Mouse (Mus musculus) adrenal gland (tissue): ENCODE measurements around the gene Rpp40.

Source experiments
- intact Hi-C: fragments of 180-260 bp; cut with DNase I; formaldehyde crosslinking; loops from one replicate; pipeline ENCODE4 v1.15.1; 2025
- long read RNA-seq, 2 experiments: library from polyadenylated mRNA; unstranded; transcript quantifications; one replicate each; pipeline ENCODE4 v2.0.0; 2020; ENCODE audit warnings: borderline replicate concordance in 1 of 2; ENCODE audit not compliant: insufficient replicate concordance in 1 of 2

Rpp40 gene
- long read RNA-seq, experiment 1, full-length matches to known transcripts: 17 of 19 reads
- long read RNA-seq, experiment 1, partial matches to known transcripts: 1 of 19 reads
- long read RNA-seq, experiment 1, other reads (novel, unspliced or antisense): 1 of 19 reads
- long read RNA-seq, experiment 2, full-length matches to known transcripts: 20 of 20 reads
- long read RNA-seq, experiment 2, partial matches to known transcripts: 0 of 20 reads
- long read RNA-seq, experiment 2, other reads (novel, unspliced or antisense): 0 of 20 reads

- intact Hi-C loops: no loop called here
Measured at GRCm38 (mm10) chr13:35905879-35906481, at the start of gene Rpp40. Gene Rpp40 (minus strand): TSS chr13:35906359.

DNA sequence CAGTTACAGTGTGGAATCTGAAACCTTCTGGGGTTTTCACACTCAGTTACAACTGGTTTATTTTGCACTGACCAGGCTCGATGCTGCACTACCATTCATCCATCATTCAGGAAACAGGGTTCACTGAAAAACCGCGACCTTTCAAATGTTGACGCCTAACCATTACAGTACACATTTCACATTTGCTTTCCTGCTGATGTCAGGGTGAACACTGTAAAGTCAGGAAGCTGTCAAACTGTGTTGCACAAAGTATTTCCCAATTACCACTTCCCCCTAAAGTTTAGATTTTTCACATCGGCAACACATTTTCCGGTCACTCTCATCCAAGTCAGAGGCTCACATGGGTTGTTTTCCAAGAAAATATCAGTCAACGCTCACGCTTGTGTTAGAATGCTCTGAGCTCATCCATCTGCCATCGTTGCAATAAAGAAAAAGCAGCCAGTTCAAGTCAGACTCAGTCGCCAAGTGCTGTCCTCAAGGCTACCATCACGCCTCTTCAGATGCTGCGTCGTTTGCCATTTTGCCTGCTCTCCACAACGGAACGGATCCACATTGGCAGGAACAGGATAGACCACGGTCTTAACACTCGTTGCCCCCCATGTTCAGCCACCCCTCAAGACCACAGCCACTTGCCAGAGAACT is 43.8 kb upstream of the Rpp40 start:
- intact Hi-C loops: loop anchor here (5.0 kb wide), 1 partner anchor 168 kb away; no protein-coding TSS in a partner anchor

DNA sequence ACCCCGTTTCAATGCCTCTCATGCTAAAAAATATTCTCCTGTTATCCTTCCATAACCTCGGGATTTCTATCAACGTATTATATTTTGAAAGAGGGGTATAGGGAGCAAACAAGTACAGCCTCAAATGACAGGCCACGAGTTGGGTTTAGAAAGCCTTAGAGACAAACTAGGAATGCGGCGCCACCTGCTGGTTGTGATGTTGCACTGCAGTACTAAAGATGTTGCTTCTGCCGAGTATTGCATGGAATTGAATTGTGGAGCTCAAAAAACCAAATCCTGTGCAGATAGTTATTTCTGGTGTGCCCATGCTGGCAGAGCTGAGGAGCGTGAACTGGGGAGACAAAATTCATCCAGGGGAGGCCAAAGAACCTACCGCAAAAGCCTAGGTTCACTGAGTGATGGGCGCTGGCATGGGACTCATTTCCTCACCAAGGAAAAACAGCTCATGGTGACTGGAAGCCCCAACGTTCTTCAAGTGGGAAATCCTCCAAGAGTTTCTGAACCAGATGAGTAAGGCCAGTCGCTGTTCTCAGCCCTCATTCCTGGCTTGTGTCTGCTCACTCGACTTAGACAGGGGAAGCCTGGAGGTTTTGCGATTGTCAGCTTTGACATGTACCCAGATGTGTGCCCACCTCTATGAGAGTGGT is 41.3 kb upstream of the Rpp40 start:
- intact Hi-C loops: loop anchor here (2.0 to 5.0 kb wide), 2 partner anchors 165 to 917 kb away; no protein-coding TSS in a partner anchor

GRCm38 (mm10) chr13:35946659-35947353 is 40.6 kb upstream of the Rpp40 start:
- intact Hi-C loops: loop anchor here (2.0 to 5.0 kb wide), 2 partner anchors 165 to 916 kb away; no protein-coding TSS in a partner anchor

GRCm38 (mm10) chr13:35940934-35941333 is 34.8 kb upstream of the Rpp40 start:
- intact Hi-C loops: no loop called here

DNA sequence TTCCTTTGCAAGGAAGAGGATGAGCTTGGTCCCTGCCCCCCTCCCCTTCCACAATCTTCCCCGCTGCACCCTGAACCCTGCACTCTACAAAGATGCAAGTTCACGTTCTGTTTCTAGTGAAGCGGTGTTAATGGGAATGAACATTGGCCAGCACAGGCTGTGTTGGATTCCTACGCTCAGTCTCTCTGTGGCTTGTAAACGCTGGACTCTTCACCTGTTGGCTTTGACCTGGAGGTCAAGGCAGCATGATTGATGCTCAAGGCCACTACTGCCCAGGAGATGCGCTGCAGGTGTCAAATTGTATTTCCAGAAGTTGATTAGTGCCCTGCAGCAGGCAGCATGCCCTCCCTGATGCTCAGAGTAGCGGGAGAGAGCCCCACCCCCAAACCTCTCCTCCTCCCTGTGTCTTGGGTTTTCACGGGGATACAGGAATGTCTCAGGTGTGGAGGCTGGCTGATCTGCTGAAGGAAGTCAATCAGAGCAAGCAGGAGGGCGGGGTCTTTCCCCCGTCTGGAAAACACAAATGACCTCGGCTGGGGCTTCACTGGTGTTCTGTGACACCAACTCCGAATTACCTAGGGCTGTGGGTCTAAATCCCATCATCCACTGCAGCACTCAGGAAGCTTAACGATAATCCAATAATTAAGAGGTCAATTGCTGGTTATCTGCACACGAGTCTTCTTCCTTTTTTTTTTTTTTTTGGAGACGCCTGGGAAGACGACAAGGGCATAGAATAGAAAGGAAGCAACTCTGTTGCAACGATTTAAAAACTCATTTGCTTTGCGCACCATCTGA is 33.9 kb upstream of the Rpp40 start:
- intact Hi-C loops: no loop called here

DNA sequence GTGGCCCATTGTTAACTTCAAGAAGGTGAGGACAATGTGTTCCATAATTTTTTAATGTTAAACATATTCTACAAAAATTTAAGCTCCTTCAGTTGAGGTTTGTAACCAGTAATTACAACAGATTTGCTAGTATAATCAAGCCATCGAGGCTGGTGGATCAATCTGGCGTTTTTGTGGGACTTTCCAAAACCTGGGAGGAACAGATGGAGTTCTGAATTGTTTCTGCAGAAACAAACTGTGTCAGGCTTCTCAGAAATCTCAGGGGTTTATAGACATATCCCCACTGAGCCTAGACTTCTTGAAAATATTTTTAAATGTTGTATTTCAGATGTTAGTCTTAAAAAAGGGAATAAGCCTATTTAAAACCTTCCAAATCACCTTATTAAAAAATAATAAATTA is 31.8 kb upstream of the Rpp40 start:
- intact Hi-C loops: no loop called here

GRCm38 (mm10) chr13:35911476-35911875 is 5.3 kb upstream of the Rpp40 start:
- intact Hi-C loops: no loop called here

- intact Hi-C loops: no loop called here
Measured at GRCm38 (mm10) chr13:35905378-35905777, 781 bp downstream of the Rpp40 start.

- intact Hi-C loops: no loop called here
Measured at GRCm38 (mm10) chr13:35892866-35893265, 13.3 kb downstream of the Rpp40 start.

DNA sequence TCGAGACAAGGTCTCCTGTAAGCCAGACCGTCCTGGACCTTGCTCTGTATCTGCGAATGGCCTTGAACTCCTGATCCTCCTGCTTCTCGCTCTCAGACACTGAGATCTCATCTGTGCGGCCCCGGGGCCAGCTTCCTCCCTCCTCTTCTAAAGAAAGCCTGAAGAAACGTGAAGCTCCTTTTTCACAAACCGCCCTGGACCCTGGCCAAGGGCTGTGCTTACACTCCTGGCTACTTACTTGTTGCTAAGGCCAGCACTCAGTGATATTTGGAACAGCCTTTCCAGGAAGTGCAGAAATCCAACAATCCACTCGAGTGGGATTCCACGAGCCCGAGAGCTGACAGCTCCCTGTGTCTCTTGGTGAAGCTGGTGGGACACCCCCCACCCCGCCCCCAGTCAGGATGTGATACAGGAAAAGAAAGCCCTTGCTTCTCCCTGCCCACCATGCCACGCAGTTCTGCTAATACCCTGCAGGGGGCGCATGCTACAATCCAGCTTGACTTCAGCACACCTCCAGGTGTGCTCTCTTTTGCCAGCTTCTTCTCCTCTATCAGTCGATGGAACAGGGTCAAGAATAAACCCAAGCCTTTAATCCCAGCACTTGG is 19.9 kb downstream of the Rpp40 start:
- intact Hi-C loops: no loop called here

DNA sequence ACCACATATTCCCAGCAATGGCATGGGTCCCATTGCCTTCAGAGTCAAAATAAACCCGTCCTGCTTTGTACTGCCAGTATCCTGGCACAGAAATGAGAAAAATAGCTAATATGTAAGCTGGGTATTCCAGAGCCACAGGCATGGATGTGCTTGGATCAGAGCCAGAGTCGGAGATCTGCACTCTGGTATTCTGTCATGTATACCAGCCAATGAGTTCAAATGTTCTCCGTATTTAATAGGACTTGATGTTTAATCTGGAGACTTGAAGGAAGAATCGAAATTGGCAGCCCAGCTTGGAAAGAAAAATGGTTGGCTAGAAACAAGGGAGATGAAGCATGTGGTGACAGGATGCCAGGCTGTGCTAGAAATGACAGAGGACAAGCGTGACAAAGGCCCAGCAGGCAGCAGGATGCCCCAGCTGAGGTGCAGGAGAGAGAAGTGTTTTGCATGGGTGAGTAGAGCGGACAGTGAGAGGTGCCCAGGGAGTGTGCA is 25.6 kb downstream of the Rpp40 start:
- intact Hi-C loops: no loop called here

- intact Hi-C loops: no loop called here
Measured at GRCm38 (mm10) chr13:35879519-35879918, 26.6 kb downstream of the Rpp40 start.

DNA sequence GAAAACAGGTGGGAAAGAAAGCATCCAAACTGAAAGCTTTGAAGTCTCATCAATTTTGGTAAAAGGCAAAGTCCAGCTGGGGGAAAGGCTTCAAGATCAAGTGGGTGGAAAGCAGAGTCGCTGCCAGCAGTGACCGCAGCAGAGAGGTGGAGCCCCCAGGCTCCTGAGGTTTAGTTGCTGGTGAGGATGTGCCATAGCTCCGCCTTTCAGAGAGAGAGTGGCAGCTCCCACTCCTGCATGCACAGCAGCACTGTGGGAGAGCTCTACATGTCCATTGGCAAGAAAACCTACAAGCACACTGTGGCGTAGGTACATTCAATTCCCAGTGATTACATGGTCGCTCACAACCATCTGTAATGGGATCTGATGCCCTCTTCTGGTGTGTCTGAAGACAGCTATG is 27.1 kb downstream of the Rpp40 start:
- intact Hi-C loops: no loop called here

- intact Hi-C loops: no loop called here
Measured at GRCm38 (mm10) chr13:35878282-35878681, 27.9 kb downstream of the Rpp40 start.

DNA sequence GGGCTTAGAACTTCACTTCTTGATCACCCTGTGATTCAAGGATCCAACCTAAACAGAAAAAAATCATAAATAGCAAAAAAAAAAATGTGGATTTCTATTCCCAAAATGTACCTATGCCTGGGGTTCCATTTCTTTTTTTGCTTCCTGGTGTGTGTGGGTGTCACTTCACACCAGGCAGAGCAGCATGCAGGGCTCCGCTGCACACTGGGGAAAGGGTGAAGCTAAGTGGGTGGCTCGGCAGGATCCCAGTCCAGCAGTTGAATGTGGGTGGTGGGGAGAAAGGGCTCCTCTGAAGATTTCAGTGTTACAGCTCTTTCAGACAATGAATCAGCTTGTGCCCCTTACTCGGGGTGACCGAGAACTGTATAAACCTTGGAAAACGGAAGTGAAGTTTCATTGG is 30.8 kb downstream of the Rpp40 start:
- intact Hi-C loops: no loop called here

DNA sequence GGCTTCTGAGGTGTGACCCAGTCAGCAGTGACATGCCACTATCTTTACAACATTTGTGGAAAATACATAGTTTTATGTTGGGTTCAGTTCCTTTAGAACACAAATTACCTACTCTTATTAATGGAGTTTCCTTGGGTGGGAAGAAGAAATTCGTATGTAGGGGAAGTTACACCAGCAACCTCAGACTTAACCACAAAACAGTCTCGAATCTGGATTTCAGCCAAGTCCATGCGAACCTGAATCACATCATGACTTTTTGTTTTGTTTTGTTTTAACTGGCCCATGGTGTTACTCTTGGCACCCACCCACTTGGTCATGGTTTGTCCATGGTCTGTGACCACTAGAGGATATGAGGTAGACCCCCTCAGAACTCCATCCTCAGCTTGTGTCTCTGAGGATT is 35.1 kb downstream of the Rpp40 start:
- intact Hi-C loops: no loop called here

- intact Hi-C loops: no loop called here
Measured at GRCm38 (mm10) chr13:35870659-35871058, 35.5 kb downstream of the Rpp40 start.

DNA sequence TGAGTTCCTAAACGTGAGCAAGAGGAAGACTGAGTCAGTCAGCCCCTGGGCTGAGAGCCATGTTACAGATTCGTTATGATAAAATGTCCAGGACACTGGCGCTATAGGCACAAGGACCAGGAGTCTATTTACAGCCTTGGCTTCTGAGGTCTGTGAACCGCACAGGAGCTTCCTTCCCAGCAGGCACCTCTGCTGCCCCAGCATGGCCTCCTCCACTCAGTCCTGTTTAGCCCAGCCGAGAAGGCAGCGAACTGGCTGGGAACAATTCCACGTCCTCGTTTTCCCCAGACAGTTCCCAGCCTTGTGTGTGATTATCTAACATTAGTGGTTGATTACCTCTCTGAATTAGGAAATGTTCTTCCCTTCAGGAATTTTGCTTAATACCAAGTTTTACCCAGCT is 45.2 kb downstream of the Rpp40 start:
- intact Hi-C loops: no loop called here

DNA sequence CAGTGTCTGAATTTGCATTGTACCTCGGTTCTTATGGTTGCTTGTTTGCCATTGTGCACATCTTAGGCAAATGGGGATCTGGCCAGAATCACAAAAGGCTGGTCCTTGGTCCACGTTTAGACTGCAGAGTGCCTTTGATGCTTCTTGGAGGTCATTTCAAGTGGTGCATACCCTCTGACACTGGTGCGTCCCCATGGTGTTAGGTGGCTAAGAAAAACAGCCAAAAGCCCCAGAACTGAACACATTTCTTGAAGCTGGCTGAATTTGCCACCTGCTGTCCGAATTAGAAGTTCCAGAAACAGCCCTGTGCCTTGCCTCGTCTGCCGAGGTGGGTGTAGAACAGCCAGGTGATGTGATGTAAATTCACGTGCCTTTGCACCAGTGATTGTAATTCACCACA is 48.7 kb downstream of the Rpp40 start:
- intact Hi-C loops: no loop called here
